Mouse (Mus musculus) liver, adult 2 months (tissue): ENCODE data around the gene Cep72.

Experiments
- CTCF ChIP-seq: fragments of 200-500 bp; IDR thresholded peaks from 2 replicates; pipeline ENCODE4 v1.5.1; 2011; ENCODE audit warnings: low read depth, low read length, control low read depth
- POLR2A ChIP-seq: fragments of 200-500 bp; IDR thresholded peaks from 2 replicates; pipeline ENCODE4 v1.6.1; 2011; ENCODE audit warnings: low read length, control low read depth; ENCODE audit not compliant: insufficient read depth; ENCODE audit errors: extremely low read depth

- TF ChIP-seq POLR2A (no peak), CTCF (no peak)
These were observed 65.6 kb downstream of the Cep72 start for GRCm38 (mm10) chr13:73996456-73996855.
